Mouse (Mus musculus) liver, postnatal 0 days (tissue): ENCODE measurements around the gene Cwc27.

Source experiments
- CTCF ChIP-seq: sonication (generic); IDR thresholded peaks from 2 replicates; pipeline ENCODE4 v1.5.1; 2016; ENCODE audit warnings: antibody characterized with exemption, low read depth
- EP300 ChIP-seq: IDR thresholded peaks from 2 replicates; pipeline ENCODE4 v1.6.1; 2016; ENCODE audit warnings: antibody characterized with exemption, low read depth, mild to moderate bottlenecking

GRCm38 (mm10) chr13:104627169-104627909 is 189.6 kb downstream of the Cwc27 start:
- no peak for TF ChIP-seq EP300
- TF ChIP-seq CTCF = no peak
